Mouse (Mus musculus) liver, embryonic 15.5 days (tissue): ENCODE data around the gene Cntnap2. TPM values are rescaled to one million over a fixed set of nuclear protein-coding genes. Genes with fewer than 3 reads are reported as not detected.

ENCODE experiments used
- ATAC-seq: fragments of 200-750 bp; cut with Nextera tagmentation; 2 replicates; pipeline ENCODE4 v1.8.0; 2017; ENCODE audit warnings: moderate number of reproducible peaks, mild to moderate bottlenecking, moderate library complexity; ENCODE audit not compliant: insufficient read depth
- H3K27ac ChIP-seq: fragments of 300-500 bp; sonication (generic); replicated peaks from 2 replicates; pipeline ENCODE4 v1.5.1; 2015; ENCODE audit warnings: mild to moderate bottlenecking, inconsistent platforms
- H3K27me3 ChIP-seq: fragments of 300-500 bp; sonication (generic); 2 replicates; pipeline ENCODE4 v1.6.1; 2015; ENCODE audit warnings: mild to moderate bottlenecking, inconsistent platforms
- H3K36me3 ChIP-seq: fragments of 300-500 bp; sonication (generic); replicated peaks from 2 replicates; pipeline ENCODE4 v1.6.1; 2015; ENCODE audit warnings: moderate library complexity, mild to moderate bottlenecking, inconsistent platforms
- H3K4me1 ChIP-seq: fragments of 300-500 bp; sonication (generic); replicated peaks from 2 replicates; pipeline ENCODE4 v1.6.1; 2015; ENCODE audit warnings: inconsistent platforms
- H3K4me2 ChIP-seq: fragments of 300-500 bp; sonication (generic); 2 replicates; pipeline ENCODE4 v1.6.1; 2015; ENCODE audit warnings: moderate library complexity, mild to moderate bottlenecking, inconsistent platforms
- H3K4me3 ChIP-seq: fragments of 300-500 bp; sonication (generic); replicated peaks from 2 replicates; pipeline ENCODE4 v1.5.1; 2015; ENCODE audit warnings: mild to moderate bottlenecking, inconsistent platforms
- H3K9ac ChIP-seq: fragments of 300-500 bp; sonication (generic); 2 replicates; pipeline ENCODE4 v1.6.1; 2015; ENCODE audit warnings: moderate library complexity, mild to moderate bottlenecking, inconsistent platforms
- H3K9me3 ChIP-seq: fragments of 300-500 bp; sonication (generic); replicated peaks from 2 replicates; pipeline ENCODE4 v1.6.1; 2016; ENCODE audit warnings: inconsistent platforms
- WGBS: fragments of 180-500 bp; shearing (Covaris S2); methylation state at CpG from one replicate; pipeline ENCODE4 v1.1.7; 2015; ENCODE audit warnings: mixed read lengths; ENCODE audit not compliant: insufficient replicate concordance; 5-methylcytosine and 5-hydroxymethylcytosine counted together
- polyA plus RNA-seq: library from polyadenylated mRNA; unstranded; fragments of >200 nt; fragmentation: Nextera tagmentation; extraction: Ambion mirVana; gene quantifications from 2 replicates; pipeline ENCODE4 v1.2.1, GENCODE M21; 2015

Cntnap2 gene
- 0.21 and 0.43 TPM in 2 replicates for polyA plus RNA-seq

DNA sequence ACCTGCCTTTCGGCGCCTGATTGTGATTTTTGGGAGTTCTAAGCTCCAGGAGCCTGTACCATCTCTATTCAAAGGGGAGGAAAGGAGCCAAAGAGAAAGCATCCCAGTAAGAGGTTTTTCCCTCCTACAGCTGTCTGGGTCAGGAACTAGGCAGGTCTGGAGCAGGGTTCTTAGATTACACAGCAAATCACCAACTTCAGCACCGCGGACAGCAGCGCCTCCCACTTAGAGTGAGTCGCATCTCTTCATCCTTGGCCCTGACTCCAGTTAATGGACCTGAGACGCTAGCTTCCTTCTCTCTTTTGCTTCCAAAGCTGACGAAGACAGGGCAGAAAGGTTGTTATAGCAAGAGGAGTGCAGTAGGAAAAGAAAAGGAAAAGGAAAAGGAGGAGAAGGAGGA is at the start of gene Cntnap2:
Cntnap2 (plus strand) TSS at position 267 of the 400 bp plus-strand sequence.
- ATAC-seq = no peak
- H3K4me1 ChIP-seq = no peaks in the 10 kb centered on the region
- no peak within 1 kb of the TSS for H3K27ac ChIP-seq
- no peak within 1 kb of the TSS for H3K4me2 ChIP-seq
- no peaks in the 10 kb centered on the region for H3K36me3 ChIP-seq
- H3K9ac ChIP-seq = no peak within 1 kb of the TSS
- H3K4me3 ChIP-seq = no peak within 1 kb of the TSS
- WGBS = 14% methylated on average over 8 of the region's 8 CpGs
- no peaks in the 10 kb centered on the region; the same call in 1 of the 2 replicates for H3K27me3 ChIP-seq
- H3K9me3 ChIP-seq = no peaks in the 10 kb centered on the region

DNA sequence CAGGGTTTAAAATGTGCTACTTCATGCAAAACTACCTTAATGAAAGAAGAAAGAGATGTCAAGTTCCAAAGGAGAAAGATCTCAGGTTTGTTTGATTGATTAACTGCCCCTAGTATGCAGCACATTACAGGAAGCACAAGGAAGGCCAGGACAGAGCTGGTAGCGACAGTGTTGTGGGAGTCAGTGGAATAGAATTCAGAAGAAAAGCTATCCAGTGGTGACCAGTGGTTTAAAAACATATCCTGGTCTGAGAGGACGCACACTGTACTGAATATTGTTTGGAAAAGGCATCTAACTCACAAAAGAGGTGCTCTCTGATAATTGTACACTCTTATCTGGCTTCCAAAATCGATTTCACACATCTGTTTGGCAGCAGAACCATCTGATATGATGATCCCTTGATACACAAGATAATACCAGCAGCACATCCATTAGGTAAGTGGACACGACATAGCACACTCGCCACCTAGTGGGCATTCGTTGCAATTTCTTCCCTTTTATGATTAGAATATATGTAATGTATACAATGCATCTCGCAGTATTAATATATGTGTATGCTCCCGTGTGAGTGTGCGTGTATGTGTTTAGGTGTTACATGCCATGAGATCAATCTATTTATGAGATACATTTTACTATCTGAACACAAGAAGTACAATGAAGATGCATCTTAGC is 33.0 kb upstream of the Cntnap2 start:
- H3K9me3 ChIP-seq = no peaks in the 10 kb centered on the region
- H3K27ac ChIP-seq = no peak overlapping the region
- WGBS = 19% methylated on average over 9 of the region's 9 CpGs
- ATAC-seq = no peak
- H3K4me2 ChIP-seq = no peak overlapping the region
- H3K27me3 ChIP-seq = no peaks in the 10 kb centered on the region
- H3K4me3 ChIP-seq = no peak overlapping the region
- H3K9ac ChIP-seq = no peak overlapping the region
- no peaks in the 10 kb centered on the region for H3K36me3 ChIP-seq
- H3K4me1 ChIP-seq = no peaks in the 10 kb centered on the region

DNA sequence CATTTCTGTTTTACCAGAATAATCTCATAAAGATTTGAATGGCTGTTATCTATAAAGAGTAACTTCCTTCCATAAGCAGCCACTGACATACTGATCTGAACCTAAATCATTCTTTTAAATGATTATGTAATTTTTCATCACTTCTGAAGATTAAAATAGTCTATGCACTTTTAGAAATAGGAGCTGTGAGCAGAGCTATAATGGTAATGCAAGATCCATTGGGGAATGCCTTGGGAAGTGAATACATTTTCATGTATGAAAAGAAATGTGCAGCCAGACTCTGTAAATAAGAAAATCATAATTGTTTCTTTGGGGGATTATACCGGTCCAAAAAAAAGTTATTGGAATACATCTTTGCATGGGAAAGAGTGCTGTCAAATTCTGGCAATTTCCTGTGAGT is 19.7 kb upstream of the Cntnap2 start:
- ATAC-seq = no peak
- no peak overlapping the region for H3K27ac ChIP-seq
- H3K36me3 ChIP-seq = no peaks in the 10 kb centered on the region
- H3K27me3 ChIP-seq = no peaks in the 10 kb centered on the region
- 49% methylated on average over 1 of the region's 1 CpGs for WGBS
- no peak overlapping the region for H3K4me2 ChIP-seq
- no peaks in the 10 kb centered on the region for H3K4me1 ChIP-seq
- H3K9me3 ChIP-seq = no peaks in the 10 kb centered on the region
- H3K4me3 ChIP-seq = no peak overlapping the region
- no peak overlapping the region for H3K9ac ChIP-seq

DNA sequence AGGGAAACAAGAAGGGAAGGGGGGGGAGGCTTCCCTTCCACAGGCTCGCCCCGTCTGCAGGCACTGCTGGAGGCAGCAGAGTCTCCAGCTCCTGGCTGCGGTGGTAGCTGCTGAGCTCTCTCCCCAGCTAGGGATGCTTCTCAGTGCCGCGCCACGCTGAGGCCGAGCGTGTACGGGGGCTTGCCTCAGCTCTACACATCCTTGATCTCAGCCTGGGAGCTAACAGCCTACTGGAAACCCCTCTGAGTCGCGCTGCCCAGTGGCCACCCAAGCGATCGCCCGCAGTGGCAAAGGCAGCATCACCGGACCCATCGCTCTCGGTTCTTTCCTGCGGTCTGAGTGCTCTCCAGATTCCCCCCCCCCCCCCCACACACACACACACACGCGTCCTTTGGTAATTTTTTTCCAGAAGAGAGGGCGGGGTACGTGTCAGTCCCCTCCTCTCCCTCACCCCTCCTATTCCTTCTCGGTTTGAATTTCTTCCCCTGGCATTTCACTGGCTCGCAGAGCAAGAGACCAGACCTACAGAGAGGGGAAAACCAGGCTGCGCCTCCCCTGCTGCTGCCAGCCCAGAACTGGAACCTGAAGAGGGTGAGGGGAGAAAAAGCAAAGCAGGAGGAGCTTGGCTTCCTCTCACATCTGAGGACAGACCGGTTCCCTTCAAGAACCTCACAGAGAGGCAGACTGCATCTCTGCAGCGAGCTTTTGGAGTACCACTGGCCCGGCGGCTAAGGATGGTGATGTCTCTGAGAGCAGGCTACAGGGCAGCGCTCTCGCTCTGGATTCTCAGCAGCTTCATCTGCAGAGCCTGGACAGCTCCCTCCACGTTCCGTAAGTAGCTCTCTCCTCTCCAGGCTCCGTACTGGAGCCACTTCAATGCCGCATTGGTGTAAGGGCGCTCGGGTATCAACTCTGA is 657 bp downstream of the Cntnap2 start:
- 6% methylated on average over 36 of the region's 37 CpGs for WGBS
- H3K9me3 ChIP-seq = no peaks in the 10 kb centered on the region
- no peak for ATAC-seq
- H3K4me3 ChIP-seq = no peak overlapping the region
- no peak overlapping the region for H3K27ac ChIP-seq
- H3K36me3 ChIP-seq = no peaks in the 10 kb centered on the region
- no peaks in the 10 kb centered on the region; the same call in 1 of the 2 replicates for H3K27me3 ChIP-seq
- H3K4me1 ChIP-seq = no peaks in the 10 kb centered on the region
- no peak overlapping the region for H3K9ac ChIP-seq
- H3K4me2 ChIP-seq = no peak overlapping the region

DNA sequence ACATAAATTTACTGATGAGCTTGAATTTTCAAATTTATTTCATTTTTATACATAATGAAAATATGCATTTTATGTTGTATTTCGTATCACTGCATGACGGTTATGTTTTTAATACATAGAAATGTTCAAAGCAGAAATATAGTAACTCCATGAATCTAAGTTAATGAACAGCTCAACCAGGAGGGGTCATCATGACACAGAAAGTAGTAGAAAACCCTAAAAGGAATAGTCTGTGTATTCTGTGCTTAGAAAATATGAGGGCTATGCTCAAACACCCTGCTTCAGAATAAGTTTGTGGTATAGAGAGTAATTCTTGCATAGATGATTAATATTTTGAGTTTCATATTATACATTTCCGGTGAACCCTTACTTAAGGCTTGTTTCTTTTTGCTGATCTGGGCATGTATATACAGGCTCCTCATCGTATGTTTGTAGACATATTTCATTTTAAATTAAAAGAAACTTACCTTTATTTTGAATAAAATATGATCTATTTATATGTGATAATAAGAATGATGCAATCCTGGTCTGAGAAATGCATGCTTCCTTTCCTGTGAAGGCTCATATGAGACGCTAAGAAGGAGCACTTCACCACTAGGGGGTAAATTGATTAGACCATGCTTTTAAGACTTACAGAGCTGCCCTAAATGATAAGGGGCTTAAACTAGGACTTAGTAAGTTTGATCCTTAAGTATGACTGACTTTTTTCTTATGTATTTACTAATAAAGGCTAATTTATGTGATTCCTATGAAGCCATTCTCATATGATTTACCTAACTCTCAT is 3.2 kb downstream of the Cntnap2 start:
- no peaks in the 10 kb centered on the region for H3K4me1 ChIP-seq
- WGBS = 55% methylated on average over 5 of the region's 5 CpGs
- H3K9me3 ChIP-seq = no peaks in the 10 kb centered on the region
- no peak for ATAC-seq
- H3K9ac ChIP-seq = no peak overlapping the region
- H3K4me3 ChIP-seq = no peak overlapping the region
- no peaks in the 10 kb centered on the region for H3K36me3 ChIP-seq
- H3K27me3 ChIP-seq = no peaks in the 10 kb centered on the region; the same call in 1 of the 2 replicates
- H3K27ac ChIP-seq = no peak overlapping the region
- no peak overlapping the region for H3K4me2 ChIP-seq

GRCm38 (mm10) chr6:45088304-45088703 is 29.1 kb downstream of the Cntnap2 start:
- H3K36me3 ChIP-seq = no peaks in the 10 kb centered on the region
- H3K27me3 ChIP-seq = no peaks in the 10 kb centered on the region
- no peaks in the 10 kb centered on the region for H3K4me1 ChIP-seq
- no peak for ATAC-seq
- no peak overlapping the region for H3K27ac ChIP-seq
- H3K4me3 ChIP-seq = no peak overlapping the region
- no peak overlapping the region for H3K4me2 ChIP-seq
- no peaks in the 10 kb centered on the region for H3K9me3 ChIP-seq
- WGBS = 55% methylated on average over 1 of the region's 1 CpGs
- H3K9ac ChIP-seq = no peak overlapping the region

- ATAC-seq = no peak
- Histone ChIP-seq H3K4me1 (no peaks in the 10 kb centered on the region), H3K4me2 (no peak overlapping the region), H3K36me3 (no peaks in the 10 kb centered on the region), H3K9ac (no peak overlapping the region), H3K27me3 (no peaks in the 10 kb centered on the region), H3K9me3 (no peaks in the 10 kb centered on the region), H3K27ac (no peak overlapping the region), H3K4me3 (no peak overlapping the region)
Measured at GRCm38 (mm10) chr6:45113613-45114012, 54.5 kb downstream of the Cntnap2 start.

DNA sequence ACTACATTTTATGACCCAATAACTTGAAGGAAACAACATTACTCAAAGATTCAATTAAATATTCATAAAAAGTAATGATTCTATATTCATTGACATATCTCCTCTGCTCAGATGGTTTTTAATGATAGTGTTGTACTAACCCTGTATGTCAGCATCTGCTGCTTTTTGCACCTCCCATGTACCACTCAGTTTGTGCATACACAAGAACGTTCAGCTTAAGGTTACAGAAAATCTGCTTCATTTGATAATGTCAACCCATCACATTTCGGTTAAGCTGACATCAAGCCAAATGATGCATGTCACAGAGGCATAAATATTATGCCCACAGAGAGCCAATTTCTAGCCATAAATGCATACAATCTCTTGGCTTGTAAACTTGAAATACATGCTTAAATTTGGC is 85.7 kb downstream of the Cntnap2 start:
- Histone ChIP-seq H3K27me3 (no peaks in the 10 kb centered on the region), H3K4me3 (no peak overlapping the region), H3K9ac (no peak overlapping the region), H3K27ac (no peak overlapping the region), H3K36me3 (no peaks in the 10 kb centered on the region), H3K9me3 (no peaks in the 10 kb centered on the region), H3K4me1 (no peaks in the 10 kb centered on the region), H3K4me2 (no peak overlapping the region)
- 53% methylated on average over 2 of the region's 2 CpGs for WGBS
- no peak for ATAC-seq

- H3K27me3 ChIP-seq = no peaks in the 10 kb centered on the region
- H3K9me3 ChIP-seq = no peaks in the 10 kb centered on the region
- no peak overlapping the region for H3K4me3 ChIP-seq
- WGBS = 56% methylated on average over 2 of the region's 2 CpGs
- no peaks in the 10 kb centered on the region for H3K4me1 ChIP-seq
- ATAC-seq = no peak
- H3K4me2 ChIP-seq = no peak overlapping the region
- no peak overlapping the region for H3K9ac ChIP-seq
- H3K27ac ChIP-seq = no peak overlapping the region
- no peaks in the 10 kb centered on the region for H3K36me3 ChIP-seq
Measured at GRCm38 (mm10) chr6:45205039-45205438, 145.9 kb downstream of the Cntnap2 start.

GRCm38 (mm10) chr6:45214330-45214729 is 155.2 kb downstream of the Cntnap2 start:
- Histone ChIP-seq H3K4me1 (no peaks in the 10 kb centered on the region), H3K27ac (no peak overlapping the region), H3K4me2 (no peak overlapping the region), H3K9me3 (no peaks in the 10 kb centered on the region), H3K9ac (no peak overlapping the region), H3K27me3 (no peaks in the 10 kb centered on the region), H3K36me3 (no peaks in the 10 kb centered on the region), H3K4me3 (no peak overlapping the region)
- WGBS = 34% methylated on average over 1 of the region's 1 CpGs
- ATAC-seq = no peak

DNA sequence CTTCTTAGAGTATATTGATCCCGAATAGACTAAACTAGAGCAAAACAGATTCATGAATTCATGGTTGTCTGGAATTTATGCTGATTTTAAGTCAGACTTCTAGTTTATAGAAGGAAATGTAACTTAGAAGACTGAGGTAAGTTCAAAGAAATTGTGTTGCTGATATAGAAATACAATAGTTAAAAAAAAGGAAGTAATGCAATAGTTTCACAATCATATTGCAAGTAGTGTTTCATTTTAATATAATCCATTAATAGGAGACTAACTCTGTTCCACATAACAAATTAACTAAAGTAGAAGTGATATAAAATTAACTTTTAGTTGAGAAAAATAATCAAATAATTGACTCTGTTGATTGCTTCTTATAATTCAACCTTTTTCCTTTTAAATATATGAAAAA is 169.8 kb downstream of the Cntnap2 start:
- no peaks in the 10 kb centered on the region for H3K27me3 ChIP-seq
- no peak overlapping the region for H3K4me3 ChIP-seq
- WGBS = 57% methylated on average over 1 of the region's 1 CpGs
- H3K4me1 ChIP-seq = no peaks in the 10 kb centered on the region
- ATAC-seq = no peak
- no peak overlapping the region for H3K4me2 ChIP-seq
- H3K9me3 ChIP-seq = no peaks in the 10 kb centered on the region
- H3K9ac ChIP-seq = no peak overlapping the region
- H3K36me3 ChIP-seq = no peaks in the 10 kb centered on the region
- H3K27ac ChIP-seq = no peak overlapping the region
